ENCODE assay signal across 9 mouse cellular contexts in the genomic region with DNA sequence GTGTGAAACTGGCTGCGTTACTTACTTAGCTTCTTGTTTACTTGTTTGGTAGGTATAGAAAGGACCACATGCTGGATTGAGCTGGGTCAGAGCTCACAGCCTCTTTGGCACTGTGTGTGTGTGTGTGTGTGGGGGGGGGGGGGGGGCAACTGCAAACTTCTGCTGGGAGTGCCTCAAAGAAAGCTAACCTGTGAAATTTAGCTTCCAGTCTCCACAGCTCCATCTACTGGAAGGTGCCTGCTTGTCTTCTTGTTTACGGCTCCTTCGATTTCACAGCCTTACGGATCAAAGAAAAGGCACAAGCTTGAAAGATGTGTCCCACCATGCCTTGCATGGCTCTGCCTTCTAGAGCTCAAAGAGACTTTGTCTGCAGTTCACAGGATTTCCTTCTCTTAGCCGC. TPM values are rescaled to one million over a fixed set of nuclear protein-coding genes. Genes with fewer than 3 reads are reported as not detected.
A peak's percentile ranks its signal among the peaks of the same experiment; 100 is the strongest.
DNase-seq lines count a peak whose midpoint lies in the region; ATAC-seq and TF ChIP-seq lines count a peak whose summit lies in the region.
"Had no signal": no experiment of that assay in that cellular context is flagged by ENCODE, and none has a peak within 500 bp of the region (broad histone marks: within the 10 kb centered on the region; RNA-seq: fewer than 3 reads in every experiment).

No protein-coding gene starts in this region.

- WGBS in liver, embryonic 14.5 days (ENCODE audit: insufficient replicate concordance), result 23% methylated on average over 5 of the region's 5 CpGs

- H3K4me3 ChIP-seq in liver, embryonic 14.5 days (ENCODE audit: insufficient read depth in 1 of 2, low read depth in 2 of 2, low read length in 2 of 2), result no peak overlapping the region
- H3K4me3 ChIP-seq: midbrain, embryonic 12.5 days had no signal

- H3K9ac ChIP-seq in liver, embryonic 14.5 days (replicated peaks), result no peak overlapping the region
- H3K9ac ChIP-seq: midbrain, embryonic 12.5 days had no signal

- TF ChIP-seq CTCF in liver, embryonic 14.5 days (IDR thresholded peaks at IDR 0.05; ENCODE audit: low read depth), result peak; percentile 44; the same call in 1 of the 2 replicates

- H3K36me3 ChIP-seq in liver, embryonic 14.5 days (replicated peaks; ENCODE audit: control insufficient read depth, insufficient read depth, low read depth), result no peaks in the 10 kb centered on the region
- H3K36me3 ChIP-seq: midbrain, embryonic 12.5 days had no signal

- H3K27me3 ChIP-seq in liver, embryonic 14.5 days (ENCODE audit: control insufficient read depth, insufficient read depth, low read length), result no peaks in the 10 kb centered on the region
- H3K27me3 ChIP-seq: midbrain, embryonic 12.5 days had no signal

- ATAC-seq in liver, embryonic 14.5 days (ENCODE audit: insufficient read depth), result no peak

- DNase-seq in gastrocnemius, adult 18-20 months (ENCODE audit: low spot score), result peak; percentile 48
- DNase-seq in gastrocnemius, postnatal 10 days, result no peak
- peak; percentile 50 to 52 for DNase-seq in right cerebral cortex, adult 2 months (ENCODE audit: low spot score in 2 of 2)
- DNase-seq in right cerebral cortex, postnatal 25 days, result no peak
- no peak for DNase-seq in liver, embryonic 14.5 days (ENCODE audit: low read depth in 3 of 3, low spot score in 3 of 3)
- DNase-seq in yolk sac, embryonic 10.5 days (ENCODE audit: low spot score), result no peak
- no peak for DNase-seq in ovary, postnatal 14 days (ENCODE audit: low spot score)
- DNase-seq in urinary bladder, postnatal 4 days (ENCODE audit: low spot score in 2 of 2), result no peak

- no peaks in the 10 kb centered on the region for H3K9me3 ChIP-seq in liver, embryonic 14.5 days (ENCODE audit: control insufficient read depth, low read length)
- H3K9me3 ChIP-seq: midbrain, embryonic 12.5 days had no signal

- no peak overlapping the region for H3K27ac ChIP-seq in liver, embryonic 14.5 days
- H3K27ac ChIP-seq: midbrain, embryonic 12.5 days had no signal

- TF ChIP-seq EP300 in liver, embryonic 14.5 days (IDR thresholded peaks at IDR 0.05; ENCODE audit: low read depth), result no peak

- no peaks in the 10 kb centered on the region for H3K4me1 ChIP-seq in liver, embryonic 14.5 days (replicated peaks; ENCODE audit: control insufficient read depth in 2 of 2, insufficient read depth in 2 of 2, low read length in 1 of 2)

- no peak overlapping the region for H3K4me2 ChIP-seq in liver, embryonic 14.5 days (ENCODE audit: low read depth)
- H3K4me2 ChIP-seq: midbrain, embryonic 12.5 days had no signal

RNA-seq across cellular contexts. Expression of a gene that starts 17.4 kb away (rescaled TPM):
- total RNA-seq in gastrocnemius, adult 18-20 months (2021), result 100 to 1,000 TPM; 170 to 210 TPM
- total RNA-seq in gastrocnemius, postnatal 10 days (2021), result 100 to 1,000 TPM; 141 to 158 TPM
- 6.9 and 7.3 TPM in 2 replicates for polyA plus RNA-seq in liver, embryonic 14.5 days (2012; rRNA removed)
- polyA plus RNA-seq in liver, embryonic 14.5 days (2014; fragmentation: Nextera tagmentation; extraction: Ambion mirVana), result 6.8 and 7.0 TPM in 2 replicates

RNA-seq across cellular contexts. Expression of a gene that starts 42.3 kb away (rescaled TPM):
- total RNA-seq in gastrocnemius, adult 18-20 months (2021), result 100 to 1,000 TPM; 235 to 236 TPM
- total RNA-seq in gastrocnemius, postnatal 10 days (2021), result 10 to 100 TPM; 78.0 to 93.6 TPM
- 17.3 and 29.9 TPM in 2 replicates for polyA plus RNA-seq in liver, embryonic 14.5 days (2012; rRNA removed)
- polyA plus RNA-seq in liver, embryonic 14.5 days (2014; fragmentation: Nextera tagmentation; extraction: Ambion mirVana), result 78.2 and 80.2 TPM in 2 replicates

RNA-seq across cellular contexts. Expression of a gene that starts 45.1 kb away (rescaled TPM):
- 10 to 100 TPM; 18.0 to 19.4 TPM for total RNA-seq in gastrocnemius, adult 18-20 months (2021)
- total RNA-seq in gastrocnemius, postnatal 10 days (2021), result 10 to 100 TPM; 10.3 to 12.2 TPM
- 3.0 and 5.1 TPM in 2 replicates for polyA plus RNA-seq in liver, embryonic 14.5 days (2012; rRNA removed)
- 7.9 and 9.5 TPM in 2 replicates for polyA plus RNA-seq in liver, embryonic 14.5 days (2014; fragmentation: Nextera tagmentation; extraction: Ambion mirVana)

Comparison
In these comparisons a context has a peak if more than half of its experiments do, and no peak if none do; other contexts are left out.
1. DNase-seq: peak in gastrocnemius, adult 18-20 months (single experiment) and right cerebral cortex, adult 2 months (2 of 2); none in gastrocnemius, postnatal 10 days (single experiment), right cerebral cortex, postnatal 25 days (single experiment), liver, embryonic 14.5 days (0 of 3), yolk sac, embryonic 10.5 days (single experiment), ovary, postnatal 14 days (single experiment) and urinary bladder, postnatal 4 days (0 of 2).